Mouse (Mus musculus) E14TG2a.4 (cell line): ENCODE results near the gene Pax4.

Source experiments
- CTCF ChIP-seq: conservative IDR thresholded peaks from 2 replicates; pipeline ENCODE4 v1.5.1; 2014; ENCODE audit warnings: low read length
- NANOG ChIP-seq: IDR thresholded peaks from 2 replicates; pipeline ENCODE4 v1.6.1; 2014; ENCODE audit warnings: borderline replicate concordance, low read length, mixed read lengths
- POU5F1 ChIP-seq: IDR thresholded peaks from 2 replicates; pipeline ENCODE4 v1.6.1; 2014; ENCODE audit warnings: low read length, borderline replicate concordance

GRCm38 (mm10) chr6:28411236-28411635 lies 37.9 kb downstream of the Pax4 start:
- no peak for TF ChIP-seq CTCF
- TF ChIP-seq POU5F1 = no peak
- no peak for TF ChIP-seq NANOG
